21 mouse cellular contexts compared by ENCODE assay signal in the genomic region with DNA sequence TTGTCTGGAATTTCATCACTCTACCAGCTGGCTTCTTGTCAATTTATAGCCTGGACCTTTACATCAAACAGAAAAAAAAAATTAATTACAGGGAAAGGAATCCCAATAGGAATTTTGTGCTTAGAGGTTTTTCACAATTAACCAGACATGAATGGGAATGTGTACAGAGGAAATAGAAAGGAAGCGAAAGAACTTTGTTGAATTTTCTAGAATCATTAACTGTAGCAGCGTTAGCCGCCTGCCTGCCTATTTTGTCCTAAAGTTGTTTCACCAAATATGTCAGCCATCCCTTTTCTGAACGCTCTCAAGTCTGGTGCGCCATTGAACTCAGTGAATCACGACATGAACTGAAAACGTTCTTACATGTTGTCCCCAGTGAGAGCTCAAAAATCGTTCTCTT.
A peak's percentile ranks its signal among the peaks of the same experiment; 100 is the strongest.
DNase-seq lines count a peak whose midpoint lies in the region; ATAC-seq lines count a peak whose summit lies in the region.
"Had no signal": no experiment of that assay in that cellular context is flagged by ENCODE, and none has a peak within 500 bp of the region (broad histone marks: within the 10 kb centered on the region; RNA-seq: fewer than 3 reads in every experiment).

No protein-coding gene starts in this region.

- H3K27ac ChIP-seq in forebrain, embryonic 11.5 days (ENCODE audit: low read depth, low read length), result no peak overlapping the region
- no peak overlapping the region for H3K27ac ChIP-seq in forebrain, embryonic 10.5 days
- H3K27ac ChIP-seq in forebrain, embryonic 14.5 days (ENCODE audit: low read depth, low read length), result no peak overlapping the region
- no peak overlapping the region for H3K27ac ChIP-seq in forebrain, embryonic 15.5 days (replicated peaks)
- H3K27ac ChIP-seq: embryonic facial prominence, embryonic 10.5 days; embryonic facial prominence, embryonic 12.5 days had no signal

- H3K36me3 ChIP-seq in forebrain, embryonic 11.5 days (ENCODE audit: control insufficient read depth, insufficient read depth, low read length), result no peaks in the 10 kb centered on the region
- H3K36me3 ChIP-seq in forebrain, embryonic 10.5 days (replicated peaks), result no peaks in the 10 kb centered on the region
- H3K36me3 ChIP-seq in forebrain, embryonic 14.5 days (ENCODE audit: control insufficient read depth, insufficient read depth, low read length), result no peaks in the 10 kb centered on the region
- H3K36me3 ChIP-seq in forebrain, embryonic 15.5 days, result no peaks in the 10 kb centered on the region
- H3K36me3 ChIP-seq: embryonic facial prominence, embryonic 10.5 days; embryonic facial prominence, embryonic 12.5 days had no signal

- WGBS in forebrain, embryonic 11.5 days, result 62% methylated on average over 8 of the region's 8 CpGs
- WGBS in forebrain, embryonic 10.5 days, result 85% methylated on average over 8 of the region's 8 CpGs
- WGBS in forebrain, embryonic 14.5 days, result 18% methylated on average over 8 of the region's 8 CpGs
- 22% methylated on average over 8 of the region's 8 CpGs for WGBS in forebrain, embryonic 15.5 days

- H3K9me3 ChIP-seq in forebrain, embryonic 11.5 days (ENCODE audit: control insufficient read depth, low read length), result no peaks in the 10 kb centered on the region
- H3K9me3 ChIP-seq in forebrain, embryonic 10.5 days, result no peaks in the 10 kb centered on the region
- H3K9me3 ChIP-seq in forebrain, embryonic 14.5 days (replicated peaks; ENCODE audit: control insufficient read depth, low read length), result no peaks in the 10 kb centered on the region
- no peaks in the 10 kb centered on the region for H3K9me3 ChIP-seq in forebrain, embryonic 15.5 days
- H3K9me3 ChIP-seq: embryonic facial prominence, embryonic 10.5 days; embryonic facial prominence, embryonic 12.5 days; G1E had no signal

- H3K4me2 ChIP-seq in forebrain, embryonic 11.5 days (ENCODE audit: low read depth, low read length, severe bottlenecking), result no peak overlapping the region
- no peak overlapping the region for H3K4me2 ChIP-seq in forebrain, embryonic 14.5 days (ENCODE audit: low read length)
- H3K4me2 ChIP-seq in forebrain, embryonic 15.5 days (replicated peaks), result no peak overlapping the region
- H3K4me2 ChIP-seq: embryonic facial prominence, embryonic 12.5 days had no signal

- 0 out of 2 replicates have a peak, but pooled peaks have one; percentile 40 for ATAC-seq in forebrain, embryonic 11.5 days (replicated peaks; ENCODE audit: low FRiP score)
- peak; percentile 27; the same call in 1 of the 2 replicates for ATAC-seq in forebrain, embryonic 14.5 days
- ATAC-seq in forebrain, embryonic 15.5 days (replicated peaks), result no peak
- ATAC-seq: CD4-positive, CD25-positive, alpha-beta regulatory T cell, adult 4 months; forebrain, postnatal 0 days had no signal

- no peaks in the 10 kb centered on the region for H3K4me1 ChIP-seq in forebrain, embryonic 11.5 days (replicated peaks; ENCODE audit: control insufficient read depth, insufficient read depth, low read length)
- no peaks in the 10 kb centered on the region for H3K4me1 ChIP-seq in forebrain, embryonic 10.5 days
- peaks cover 4% of the 10 kb centered on the region; the same call in 1 of the 2 replicates for H3K4me1 ChIP-seq in forebrain, embryonic 14.5 days (ENCODE audit: control insufficient read depth, insufficient read depth, low read length)
- H3K4me1 ChIP-seq in forebrain, embryonic 15.5 days, result peaks cover 4% of the 10 kb centered on the region; the same call in 1 of the 2 replicates
- H3K4me1 ChIP-seq: embryonic facial prominence, embryonic 10.5 days; embryonic facial prominence, embryonic 12.5 days had no signal

- no peaks in the 10 kb centered on the region for H3K27me3 ChIP-seq in forebrain, embryonic 11.5 days (ENCODE audit: control insufficient read depth, insufficient read depth, low read length)
- H3K27me3 ChIP-seq in forebrain, embryonic 10.5 days (ENCODE audit: poor library complexity, severe bottlenecking), result no peaks in the 10 kb centered on the region
- no peaks in the 10 kb centered on the region for H3K27me3 ChIP-seq in forebrain, embryonic 14.5 days (replicated peaks; ENCODE audit: control insufficient read depth, insufficient read depth, low read length)
- no peaks in the 10 kb centered on the region for H3K27me3 ChIP-seq in forebrain, embryonic 15.5 days
- H3K27me3 ChIP-seq: CH12.LX; embryonic facial prominence, embryonic 12.5 days had no signal

- DNase-seq in forebrain, embryonic 11.5 days (ENCODE audit: low spot score), result no peak
- DNase-seq in forebrain, embryonic 10.5 days (ENCODE audit: extremely low spot score, low spot score), result no peak
- peak; percentile 50 for DNase-seq in forebrain, embryonic 14.5 days (ENCODE audit: low spot score)
- peak; percentile 57 for DNase-seq in Muller cell, postnatal 12 days (ENCODE audit: inconsistent ontology term)
- no peak for DNase-seq in heart, postnatal 25 days (ENCODE audit: low spot score)
- DNase-seq: adrenal gland, adult 2 months; adrenal gland, postnatal 10 days; adrenal gland, postnatal 25 days; B cell, adult 2 months; cerebellum, adult 11-12 months; cerebellum, adult 2 months; cerebellum, adult 9-10 months; cerebellum, postnatal 10 days; cerebellum, postnatal 25 days; forebrain, postnatal 0 days had no signal

- no peak overlapping the region for H3K9ac ChIP-seq in forebrain, embryonic 11.5 days (ENCODE audit: low read length)
- H3K9ac ChIP-seq in forebrain, embryonic 14.5 days (ENCODE audit: low read length), result no peak overlapping the region
- no peak overlapping the region for H3K9ac ChIP-seq in forebrain, embryonic 15.5 days (replicated peaks)
- H3K9ac ChIP-seq: embryonic facial prominence, embryonic 12.5 days; forebrain, postnatal 0 days had no signal

- H3K4me3 ChIP-seq in forebrain, embryonic 11.5 days (ENCODE audit: low read depth, low read length), result no peak overlapping the region
- no peak overlapping the region for H3K4me3 ChIP-seq in forebrain, embryonic 10.5 days
- no peak overlapping the region for H3K4me3 ChIP-seq in forebrain, embryonic 14.5 days (ENCODE audit: low read depth, low read length)
- H3K4me3 ChIP-seq in forebrain, embryonic 15.5 days, result no peak overlapping the region
- H3K4me3 ChIP-seq: embryonic facial prominence, embryonic 10.5 days; embryonic facial prominence, embryonic 12.5 days had no signal

- intact Hi-C loops in heart, postnatal 25 days (cut with DNase I), result no loop called here

Comparison
In these comparisons a context has a peak if more than half of its experiments do, and no peak if none do; other contexts are left out.
1. DNase-seq: peak in forebrain, embryonic 14.5 days (single experiment) and Muller cell, postnatal 12 days (single experiment); none in forebrain, embryonic 11.5 days (single experiment), forebrain, embryonic 10.5 days (single experiment) and heart, postnatal 25 days (single experiment).